25 mouse cellular contexts compared by ENCODE assay signal in genomic region chr4:125290761-125291160, GRCm38 (mm10).
DNase-seq lines count a peak whose midpoint lies in the region; ATAC-seq and TF ChIP-seq lines count a peak whose summit lies in the region.
"Had no signal": no experiment of that assay in that cellular context is flagged by ENCODE, and none has a peak within 500 bp of the region (broad histone marks: within the 10 kb centered on the region; RNA-seq: fewer than 3 reads in every experiment).

No protein-coding gene starts in this region.

- intact Hi-C loops in left cerebral cortex, adult 2 months (cut with DNase I) = no loop called here
- intact Hi-C loops in left cerebral cortex, postnatal 4 days (cut with DNase I) = no loop called here

- DNase-seq in left cerebral cortex, adult 2 months (ENCODE audit: extremely low spot score in 1 of 2, low spot score in 2 of 2) = no peak
- DNase-seq in left cerebral cortex, postnatal 4 days = no peak
- DNase-seq in 416B (ENCODE audit: low read depth) = peak; percentile 53
- peak; percentile 58 for DNase-seq in brain, adult 2 months (ENCODE audit: low read depth, low spot score)
- no peak for DNase-seq in lung, adult 2 months
- DNase-seq in testis, postnatal 10 days (ENCODE audit: low spot score) = no peak
- no peak for DNase-seq in cerebellum, adult 18-20 months
- DNase-seq: adrenal gland, adult 8-10 months; adrenal gland, postnatal 14 days; adrenal gland, postnatal 36 days; B cell, adult 2 months; cerebellum, adult 11 months; cerebellum, adult 2 months; cerebellum, adult 9-10 months; cerebellum, postnatal 10 days; cerebellum, postnatal 25 days; forebrain, postnatal 0 days had no signal

- H3K4me1 ChIP-seq in lung, adult 2 months (ENCODE audit: control insufficient read depth, insufficient read depth, low read length) = no peaks in the 10 kb centered on the region
- H3K4me1 ChIP-seq: embryonic facial prominence, embryonic 12.5 days had no signal

- TF ChIP-seq POLR2A in lung, adult 2 months (IDR thresholded peaks at IDR 0.05; ENCODE audit: borderline replicate concordance, extremely low read depth, low read depth, low read length) = no peak

- TF ChIP-seq CTCF in left cerebral cortex, adult 2 months (IDR thresholded peaks at IDR 0.05) = no peak
- no peak for TF ChIP-seq CTCF in lung, adult 2 months (IDR thresholded peaks at IDR 0.05; ENCODE audit: insufficient read depth, low read length)

- WGBS in lung, adult 2 months = 67% methylated on average over 6 of the region's 6 CpGs

- 0 out of 2 replicates have a peak, but pooled peaks have one; percentile 24 for ATAC-seq in megakaryocyte, adult 5-6 weeks (ENCODE audit: poor library complexity, severe bottlenecking)
- ATAC-seq: activated CD4-positive, CD25-positive, alpha-beta regulatory T cell, adult 4 months; CD4-positive, CD25-positive, alpha-beta regulatory T cell, adult 4 months; forebrain, embryonic 13.5 days; forebrain, embryonic 15.5 days; forebrain, postnatal 0 days; Patski had no signal

- H3K27ac ChIP-seq in left cerebral cortex, adult 2 months = peak overlapping the region; percentile 19; the same call in 1 of the 2 replicates
- H3K27ac ChIP-seq: embryonic facial prominence, embryonic 10.5 days; embryonic facial prominence, embryonic 12.5 days; forebrain, embryonic 13.5 days; forebrain, embryonic 15.5 days had no signal

- no peak overlapping the region for H3K4me3 ChIP-seq in left cerebral cortex, adult 2 months
- H3K4me3 ChIP-seq in lung, adult 2 months (replicated peaks; ENCODE audit: extremely low read depth, low read depth, low read length) = no peak overlapping the region
- H3K4me3 ChIP-seq: embryonic facial prominence, embryonic 10.5 days; embryonic facial prominence, embryonic 12.5 days; forebrain, embryonic 13.5 days; forebrain, embryonic 15.5 days had no signal

Comparison
In these comparisons a context has a peak if more than half of its experiments do, and no peak if none do; other contexts are left out.
1. DNase-seq: peak in 416B (single experiment) and brain, adult 2 months (single experiment); none in left cerebral cortex, adult 2 months (0 of 2), left cerebral cortex, postnatal 4 days (single experiment), lung, adult 2 months (single experiment), testis, postnatal 10 days (single experiment) and cerebellum, adult 18-20 months (0 of 2).